Mouse (Mus musculus) bone marrow, adult 2 months (tissue): Measurements from ENCODE around the gene Slc16a12.

Source experiments
- CTCF ChIP-seq: fragments of 200-500 bp; IDR thresholded peaks from 2 replicates; pipeline ENCODE4 v1.5.1; 2011; ENCODE audit warnings: low read length, control low read depth; ENCODE audit not compliant: control insufficient read depth, insufficient read depth
- POLR2A ChIP-seq: fragments of 200-500 bp; IDR thresholded peaks from 2 replicates; pipeline ENCODE4 v1.6.1; 2011; ENCODE audit warnings: low read depth, mild to moderate bottlenecking, control low read depth, low read length, borderline replicate concordance; ENCODE audit not compliant: control insufficient read depth

DNA sequence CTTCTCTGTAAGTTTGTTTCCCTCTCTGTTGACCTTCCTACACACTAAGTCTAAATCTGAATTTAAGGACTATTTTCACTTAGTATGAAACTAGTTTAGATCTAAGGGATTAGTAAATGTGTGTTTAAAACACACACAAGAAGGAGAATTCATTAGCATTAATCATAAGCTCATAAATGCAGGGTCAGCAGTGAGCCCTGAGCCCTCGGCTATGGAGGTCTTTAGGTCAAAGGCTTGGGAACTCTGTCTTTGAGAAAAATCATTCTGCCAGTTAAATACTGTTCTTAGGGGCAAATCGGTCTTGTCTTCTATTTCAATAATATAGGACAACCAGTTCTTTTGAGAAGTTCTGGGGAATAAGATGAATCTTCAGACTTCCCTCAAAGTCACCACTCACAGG is 1.9 kb upstream of the Slc16a12 start:
- TF ChIP-seq POLR2A = no peak
- TF ChIP-seq CTCF = no peak
